Mouse (Mus musculus) forebrain, embryonic 16.5 days (tissue): ENCODE results near the gene Slc1a3. TPM values are rescaled to one million over a fixed set of nuclear protein-coding genes. Genes with fewer than 3 reads are reported as not detected.

Experiments
- ATAC-seq: fragments of 200-750 bp; cut with Nextera tagmentation; 2 replicates; pipeline ENCODE4 v1.8.0; 2017; ENCODE audit warnings: mild to moderate bottlenecking, moderate library complexity
- H3K27ac ChIP-seq: fragments of 300-500 bp; sonication (generic); 2 replicates; pipeline ENCODE4 v1.5.1; 2014; ENCODE audit warnings: low read length, control low read depth
- H3K27me3 ChIP-seq: fragments of 300-500 bp; sonication (generic); replicated peaks from 2 replicates; pipeline ENCODE4 v1.6.1; 2014; ENCODE audit warnings: low read length; ENCODE audit not compliant: control insufficient read depth, insufficient read depth
- H3K36me3 ChIP-seq: fragments of 300-500 bp; sonication (generic); 2 replicates; pipeline ENCODE4 v1.6.1; 2014; ENCODE audit not compliant: control insufficient read depth, insufficient read depth
- H3K4me1 ChIP-seq: fragments of 300-500 bp; sonication (generic); replicated peaks from 2 replicates; pipeline ENCODE4 v1.6.1; 2014; ENCODE audit warnings: low read length; ENCODE audit not compliant: control insufficient read depth, insufficient read depth
- H3K4me2 ChIP-seq: fragments of 300-500 bp; sonication (generic); 2 replicates; pipeline ENCODE4 v1.6.1; 2014; ENCODE audit warnings: mild to moderate bottlenecking, low read length, control low read depth
- H3K4me3 ChIP-seq: fragments of 300-500 bp; sonication (generic); replicated peaks from 2 replicates; pipeline ENCODE4 v1.5.1; 2014; ENCODE audit warnings: mild to moderate bottlenecking, low read length, control low read depth
- H3K9ac ChIP-seq: fragments of 300-500 bp; sonication (generic); replicated peaks from 2 replicates; pipeline ENCODE4 v1.6.1; 2014; ENCODE audit warnings: low read depth, low read length, control low read depth
- H3K9me3 ChIP-seq: fragments of 300-500 bp; sonication (generic); 2 replicates; pipeline ENCODE4 v1.6.1; 2016; ENCODE audit warnings: low read length; ENCODE audit not compliant: control insufficient read depth
- WGBS: fragments of 180-500 bp; shearing (Covaris S2); extraction: QIAGEN DNeasy Blood & Tissue Kit; methylation state at CpG from one replicate; pipeline ENCODE4 v1.1.7; 2014; 5-methylcytosine and 5-hydroxymethylcytosine counted together
- polyA plus RNA-seq: library from polyadenylated mRNA; unstranded; fragments of >200 nt; fragmentation: Nextera tagmentation; extraction: Ambion mirVana; gene quantifications from 2 replicates; pipeline ENCODE4 v1.2.1, GENCODE M21; 2015

Slc1a3 gene
- polyA plus RNA-seq, 1 experiment from 2014 or later, result 122 TPM

GRCm38 (mm10) chr15:8586822-8587281 is 123.7 kb downstream of the Slc1a3 start:
- no peak for ATAC-seq

More at GRCm38 (mm10) chr15:8586822-8587281, 123.7 kb downstream of the Slc1a3 start:
- no peaks in the 10 kb centered on the region for H3K27me3 ChIP-seq
- no peaks in the 10 kb centered on the region for H3K36me3 ChIP-seq
- no peak overlapping the region for H3K4me2 ChIP-seq
- H3K27ac ChIP-seq, result no peak overlapping the region
- H3K4me3 ChIP-seq, result no peak overlapping the region
- H3K9ac ChIP-seq, result 0 out of 2 replicates have a peak overlapping the region, but pooled peaks have one; percentile 17
- H3K9me3 ChIP-seq, result no peaks in the 10 kb centered on the region
- WGBS, result 76% methylated on average over 9 of the region's 9 CpGs
- H3K4me1 ChIP-seq, result no peaks in the 10 kb centered on the region; the same call in 1 of the 2 replicates

Other genes with a start within 250 kb of the Slc1a3 start
- not detected in 2 replicates for gene Gm2310, start 190.8 kb downstream of the Slc1a3 start, polyA plus RNA-seq